Mouse (Mus musculus): ENCODE measurements around the gene Cntnap2.

Cntnap2 gene

DNA sequence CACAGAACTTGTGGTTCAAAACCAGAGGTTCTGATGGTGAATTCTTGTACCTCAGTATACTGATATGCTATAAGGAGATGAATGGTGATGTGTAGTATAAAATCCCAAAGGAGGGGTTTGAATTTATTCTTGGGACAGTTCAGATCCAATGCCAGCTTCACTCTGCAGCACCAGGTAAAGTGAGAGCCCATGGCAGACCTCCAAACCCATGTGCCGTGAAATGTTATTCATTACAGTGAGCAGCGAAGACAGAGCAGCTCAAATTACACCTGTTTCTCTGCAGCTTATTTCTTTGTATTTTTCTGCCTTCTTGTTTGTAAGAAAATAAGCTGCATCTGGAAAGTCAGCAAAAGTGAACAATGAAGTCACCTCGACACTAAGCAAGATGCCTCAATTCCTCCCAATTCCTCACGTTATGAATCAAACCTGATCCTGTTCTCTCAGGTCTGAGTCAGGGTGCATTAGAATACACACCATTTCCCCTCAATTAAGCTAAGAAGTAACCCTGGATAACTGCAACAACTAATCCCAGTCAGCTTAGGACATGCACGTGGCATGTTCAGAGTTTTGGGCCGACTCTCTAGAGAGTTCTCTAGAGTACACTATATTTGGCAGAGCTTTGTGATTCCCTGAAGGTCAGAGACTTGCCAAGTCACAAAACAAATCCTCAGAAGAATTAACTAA is 915.5 kb downstream of the Cntnap2 start:
- TF ChIP-seq CTCF (conservative IDR thresholded peaks at IDR 0.05; ENCODE audit: low read length) (no peak), NANOG (IDR thresholded peaks at IDR 0.05; ENCODE audit: borderline replicate concordance, low read length) (no peak), POU5F1 (IDR thresholded peaks at IDR 0.05; ENCODE audit: borderline replicate concordance, low read length) (no peak)
- no peak overlapping the region for H3K4me3 ChIP-seq (replicated peaks; ENCODE audit: low read length)
- no peaks in the 10 kb centered on the region for H3K36me3 ChIP-seq (ENCODE audit: insufficient read depth, low read length)
- H3K27me3 ChIP-seq (ENCODE audit: insufficient read depth, low read length): no peaks in the 10 kb centered on the region
- H3K9me3 ChIP-seq (ENCODE audit: low read length): no peaks in the 10 kb centered on the region
- H3K4me1 ChIP-seq (replicated peaks; ENCODE audit: low read depth, low read length): no peaks in the 10 kb centered on the region

DNA sequence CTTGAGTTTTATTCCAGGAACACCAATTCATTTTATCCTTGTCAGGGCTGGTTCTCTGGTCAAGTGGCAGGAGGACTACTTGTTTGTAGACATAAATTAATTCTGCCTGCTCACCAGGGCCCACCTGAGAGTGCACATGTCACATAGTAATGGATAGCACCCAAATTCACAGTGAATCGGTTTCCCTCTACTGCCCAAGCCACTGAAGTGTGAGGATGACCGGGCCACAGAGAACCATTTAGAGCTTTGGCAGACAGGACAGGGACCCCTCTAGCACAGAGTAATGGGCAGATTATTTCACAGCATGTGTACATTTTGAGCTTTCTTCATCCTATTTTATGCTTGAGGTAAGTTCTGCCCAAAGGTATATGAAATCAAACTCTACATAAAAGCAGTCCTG is 920.0 kb downstream of the Cntnap2 start:
- no peak overlapping the region for H3K4me3 ChIP-seq (replicated peaks; ENCODE audit: low read length)
- no peaks in the 10 kb centered on the region for H3K4me1 ChIP-seq (replicated peaks; ENCODE audit: low read depth, low read length)
- TF ChIP-seq CTCF (conservative IDR thresholded peaks at IDR 0.05; ENCODE audit: low read length): no peak
- no peak for TF ChIP-seq NANOG (IDR thresholded peaks at IDR 0.05; ENCODE audit: borderline replicate concordance, low read length)
- TF ChIP-seq POU5F1 (IDR thresholded peaks at IDR 0.05; ENCODE audit: borderline replicate concordance, low read length): no peak
- H3K9me3 ChIP-seq (ENCODE audit: low read length): no peaks in the 10 kb centered on the region
- H3K36me3 ChIP-seq (ENCODE audit: insufficient read depth, low read length): no peaks in the 10 kb centered on the region
- no peaks in the 10 kb centered on the region for H3K27me3 ChIP-seq (ENCODE audit: insufficient read depth, low read length)

DNA sequence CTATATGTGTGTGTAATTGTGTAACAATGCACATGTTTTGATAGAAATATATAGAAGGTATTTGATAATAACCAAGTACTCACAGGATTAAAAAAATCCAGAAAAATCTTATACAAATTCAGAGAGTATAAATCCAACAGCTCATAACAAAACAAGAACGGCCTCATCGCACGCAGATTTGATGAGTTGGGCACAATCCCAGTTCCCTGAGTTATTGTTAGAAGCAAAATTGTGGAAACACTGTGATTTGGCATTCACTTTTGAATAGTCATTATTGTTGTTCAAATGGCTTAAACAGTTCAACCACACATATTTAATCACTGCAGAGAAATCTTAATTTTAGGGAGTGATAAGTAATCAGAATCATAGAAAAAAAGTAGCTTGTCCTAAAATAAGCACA is 928.9 kb downstream of the Cntnap2 start:
- Histone ChIP-seq H3K4me1 (replicated peaks; ENCODE audit: low read depth, low read length) (no peaks in the 10 kb centered on the region), H3K27me3 (ENCODE audit: insufficient read depth, low read length) (no peaks in the 10 kb centered on the region), H3K4me3 (replicated peaks; ENCODE audit: low read length) (no peak overlapping the region), H3K9me3 (ENCODE audit: low read length) (no peaks in the 10 kb centered on the region), H3K36me3 (ENCODE audit: insufficient read depth, low read length) (no peaks in the 10 kb centered on the region)
- TF ChIP-seq CTCF (conservative IDR thresholded peaks at IDR 0.05; ENCODE audit: low read length): no peak
- no peak for TF ChIP-seq NANOG (IDR thresholded peaks at IDR 0.05; ENCODE audit: borderline replicate concordance, low read length)
- no peak for TF ChIP-seq POU5F1 (IDR thresholded peaks at IDR 0.05; ENCODE audit: borderline replicate concordance, low read length)

DNA sequence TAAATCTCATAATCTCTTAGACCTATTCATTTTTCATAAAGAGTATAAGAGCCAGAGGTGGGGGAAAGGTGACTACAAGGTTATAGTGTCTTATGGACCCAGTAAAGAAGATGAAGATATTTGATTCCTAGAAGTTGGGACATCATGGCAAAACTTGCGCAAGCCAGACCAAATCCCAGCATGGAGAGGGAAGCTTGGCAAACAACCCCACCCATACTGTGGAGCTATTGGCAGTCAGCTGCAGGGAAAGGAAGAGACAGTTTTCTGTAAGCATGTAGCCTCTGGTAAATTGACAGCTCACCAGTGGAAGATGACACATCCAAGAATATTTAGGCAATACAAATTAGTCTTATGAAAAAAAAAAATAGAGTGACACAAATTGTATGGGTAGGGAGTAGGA is 931.9 kb downstream of the Cntnap2 start:
- H3K4me3 ChIP-seq (replicated peaks; ENCODE audit: low read length): no peak overlapping the region
- H3K27me3 ChIP-seq (ENCODE audit: insufficient read depth, low read length): no peaks in the 10 kb centered on the region
- H3K36me3 ChIP-seq (ENCODE audit: insufficient read depth, low read length): no peaks in the 10 kb centered on the region
- no peaks in the 10 kb centered on the region for H3K9me3 ChIP-seq (ENCODE audit: low read length)
- no peak for TF ChIP-seq POU5F1 (IDR thresholded peaks at IDR 0.05; ENCODE audit: borderline replicate concordance, low read length)
- TF ChIP-seq NANOG (IDR thresholded peaks at IDR 0.05; ENCODE audit: borderline replicate concordance, low read length): no peak
- no peak for TF ChIP-seq CTCF (conservative IDR thresholded peaks at IDR 0.05; ENCODE audit: low read length)
- H3K4me1 ChIP-seq (replicated peaks; ENCODE audit: low read depth, low read length): no peaks in the 10 kb centered on the region

DNA sequence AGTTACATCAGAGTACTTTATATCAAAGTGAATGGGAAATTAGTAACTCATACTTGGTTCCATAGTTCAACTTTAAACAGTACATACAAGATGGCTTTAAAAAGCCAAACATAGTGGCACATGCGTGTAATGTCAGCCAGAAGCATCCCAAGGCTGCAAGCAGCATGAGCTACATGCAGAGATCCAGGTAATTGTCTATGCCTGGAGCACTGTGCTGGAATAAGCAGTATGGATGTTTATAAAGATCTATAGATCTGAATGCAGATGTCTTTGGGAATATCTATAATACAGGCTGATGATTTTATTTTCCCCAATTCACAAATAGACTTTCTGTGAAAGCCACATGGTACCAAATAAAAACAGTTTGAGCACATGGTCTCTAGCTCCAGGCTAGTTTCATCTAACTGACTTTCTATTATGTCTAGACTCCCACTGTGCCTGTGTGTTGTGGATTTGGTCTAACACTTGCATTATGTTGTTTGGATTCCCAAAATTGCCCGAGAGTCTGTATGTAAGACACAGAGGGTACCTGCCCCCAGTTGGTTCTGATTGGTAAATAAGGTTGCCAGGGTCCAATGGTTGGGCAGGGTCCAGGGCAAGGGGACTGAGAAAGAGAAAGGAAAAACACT is 963.5 kb downstream of the Cntnap2 start:
- H3K36me3 ChIP-seq (ENCODE audit: insufficient read depth, low read length): no peaks in the 10 kb centered on the region
- H3K4me3 ChIP-seq (replicated peaks; ENCODE audit: low read length): no peak overlapping the region
- no peaks in the 10 kb centered on the region for H3K4me1 ChIP-seq (replicated peaks; ENCODE audit: low read depth, low read length)
- no peaks in the 10 kb centered on the region for H3K27me3 ChIP-seq (ENCODE audit: insufficient read depth, low read length)
- no peaks in the 10 kb centered on the region for H3K9me3 ChIP-seq (ENCODE audit: low read length)
- TF ChIP-seq POU5F1 (IDR thresholded peaks at IDR 0.05; ENCODE audit: borderline replicate concordance, low read length): no peak
- no peak for TF ChIP-seq CTCF (conservative IDR thresholded peaks at IDR 0.05; ENCODE audit: low read length)
- no peak for TF ChIP-seq NANOG (IDR thresholded peaks at IDR 0.05; ENCODE audit: borderline replicate concordance, low read length)

DNA sequence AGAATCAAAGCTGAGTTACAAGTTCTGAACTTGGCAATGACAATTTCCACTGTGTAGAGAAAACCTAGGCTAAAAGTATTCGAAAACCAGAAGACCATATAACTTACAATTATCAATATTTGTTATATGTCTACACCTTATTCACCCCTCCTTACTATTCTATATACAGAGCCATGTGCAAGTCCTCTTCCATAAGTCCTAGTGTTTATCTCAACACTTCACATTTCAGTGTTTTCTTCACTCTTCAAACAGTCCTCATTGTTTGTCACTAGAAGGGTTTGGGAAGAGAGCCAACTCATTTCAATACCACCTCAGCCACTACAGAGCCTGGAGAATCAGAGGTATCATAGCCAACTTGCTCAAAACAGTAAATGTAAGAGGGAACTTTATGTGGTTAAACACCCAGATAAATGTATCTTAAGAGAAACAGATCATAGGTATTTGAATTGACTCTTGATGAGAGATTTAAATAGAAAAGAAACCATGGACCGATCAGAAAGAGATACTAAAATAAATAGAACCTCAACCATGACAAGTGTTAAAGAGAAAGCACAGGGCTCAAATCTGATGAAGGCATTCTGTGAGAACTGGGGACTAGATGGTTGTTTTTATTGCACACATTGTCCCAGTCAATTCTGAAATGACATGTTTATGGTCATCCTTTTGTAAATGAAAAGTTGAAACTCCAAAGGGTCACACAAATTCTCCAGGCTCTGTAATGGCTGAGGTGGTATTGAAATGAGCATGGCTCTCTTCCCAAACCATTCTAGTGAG is 972.9 kb downstream of the Cntnap2 start:
- no peaks in the 10 kb centered on the region for H3K9me3 ChIP-seq (ENCODE audit: low read length)
- no peaks in the 10 kb centered on the region for H3K36me3 ChIP-seq (ENCODE audit: insufficient read depth, low read length)
- no peak overlapping the region for H3K4me3 ChIP-seq (replicated peaks; ENCODE audit: low read length)
- TF ChIP-seq NANOG (IDR thresholded peaks at IDR 0.05; ENCODE audit: borderline replicate concordance, low read length) (no peak), CTCF (conservative IDR thresholded peaks at IDR 0.05; ENCODE audit: low read length) (no peak), POU5F1 (IDR thresholded peaks at IDR 0.05; ENCODE audit: borderline replicate concordance, low read length) (no peak)
- no peaks in the 10 kb centered on the region for H3K4me1 ChIP-seq (replicated peaks; ENCODE audit: low read depth, low read length)
- no peaks in the 10 kb centered on the region for H3K27me3 ChIP-seq (ENCODE audit: insufficient read depth, low read length)

DNA sequence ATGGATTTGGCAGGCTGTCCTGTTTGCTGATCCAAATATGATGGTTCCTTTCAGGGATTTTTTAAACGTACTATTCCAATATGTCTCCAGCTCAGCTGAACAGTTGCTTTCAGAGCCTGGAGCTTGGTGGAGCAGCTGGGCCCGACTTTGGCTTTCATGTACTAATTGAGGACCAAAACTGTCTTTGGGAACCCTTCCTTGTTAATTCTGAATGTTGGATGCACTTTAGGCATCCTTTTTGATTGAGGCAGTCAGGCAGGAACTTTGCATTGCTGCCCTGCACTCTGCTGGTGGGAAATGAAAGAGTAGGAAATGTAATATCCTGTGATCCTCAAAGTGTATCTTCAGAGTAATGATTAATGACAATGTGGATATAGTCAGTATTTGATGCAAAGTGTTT is 974.0 kb downstream of the Cntnap2 start:
- Histone ChIP-seq H3K9me3 (ENCODE audit: low read length) (no peaks in the 10 kb centered on the region), H3K4me3 (replicated peaks; ENCODE audit: low read length) (no peak overlapping the region), H3K4me1 (replicated peaks; ENCODE audit: low read depth, low read length) (no peaks in the 10 kb centered on the region), H3K27me3 (ENCODE audit: insufficient read depth, low read length) (no peaks in the 10 kb centered on the region), H3K36me3 (ENCODE audit: insufficient read depth, low read length) (no peaks in the 10 kb centered on the region)
- TF ChIP-seq NANOG (IDR thresholded peaks at IDR 0.05; ENCODE audit: borderline replicate concordance, low read length) (no peak), CTCF (conservative IDR thresholded peaks at IDR 0.05; ENCODE audit: low read length) (no peak), POU5F1 (IDR thresholded peaks at IDR 0.05; ENCODE audit: borderline replicate concordance, low read length) (no peak)

DNA sequence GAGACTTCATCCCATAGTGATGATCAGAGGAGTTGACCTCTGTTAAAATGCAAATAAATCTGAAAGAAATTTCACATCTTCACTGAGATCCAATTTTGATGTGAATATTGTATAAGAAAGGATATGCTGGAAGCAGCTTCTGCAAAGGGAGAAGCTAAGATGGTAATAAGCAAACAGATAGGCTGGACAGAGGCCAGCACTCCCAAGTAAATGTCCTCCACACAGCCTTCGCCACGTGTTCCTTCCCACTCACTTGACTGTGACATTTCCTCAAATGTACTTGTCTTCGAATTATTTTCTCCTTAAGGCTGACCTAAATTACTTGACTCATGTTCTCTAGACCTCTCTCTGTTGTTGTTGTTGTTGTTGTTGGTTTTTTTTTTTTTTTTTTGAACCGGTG is 981.5 kb downstream of the Cntnap2 start:
- no peaks in the 10 kb centered on the region for H3K9me3 ChIP-seq (ENCODE audit: low read length)
- TF ChIP-seq NANOG (IDR thresholded peaks at IDR 0.05; ENCODE audit: borderline replicate concordance, low read length) (no peak), POU5F1 (IDR thresholded peaks at IDR 0.05; ENCODE audit: borderline replicate concordance, low read length) (no peak), CTCF (conservative IDR thresholded peaks at IDR 0.05; ENCODE audit: low read length) (no peak)
- no peak overlapping the region for H3K4me3 ChIP-seq (replicated peaks; ENCODE audit: low read length)
- H3K36me3 ChIP-seq (ENCODE audit: insufficient read depth, low read length): no peaks in the 10 kb centered on the region
- no peaks in the 10 kb centered on the region for H3K27me3 ChIP-seq (ENCODE audit: insufficient read depth, low read length)
- no peaks in the 10 kb centered on the region for H3K4me1 ChIP-seq (replicated peaks; ENCODE audit: low read depth, low read length)
